Mouse (Mus musculus) layer of hippocampus, postnatal 10 days (tissue): Measurements from ENCODE around the gene Depdc5. TPM values are rescaled to one million over a fixed set of nuclear protein-coding genes. Genes with fewer than 3 reads are reported as not detected.
"Not testable (repeated sequence)": the region's sequence is repeated elsewhere in the genome, so short reads cannot be mapped to it uniquely, and the experiment has no call there.

Experiments
- DNase-seq, 2 experiments: peaks; one replicate each; pipeline ENCODE4 v3.0.0; 2021; ENCODE audit warnings: low spot score in 2 of 2
- total RNA-seq, 2 experiments: library from RNA; stranded (reverse); gene quantifications; 2 replicates each; pipeline ENCODE4 v1.2.3; 2021

Gene Depdc5
- total RNA-seq, 2 experiments from 2014 or later, result 47.0 to 60.7 TPM

DNA sequence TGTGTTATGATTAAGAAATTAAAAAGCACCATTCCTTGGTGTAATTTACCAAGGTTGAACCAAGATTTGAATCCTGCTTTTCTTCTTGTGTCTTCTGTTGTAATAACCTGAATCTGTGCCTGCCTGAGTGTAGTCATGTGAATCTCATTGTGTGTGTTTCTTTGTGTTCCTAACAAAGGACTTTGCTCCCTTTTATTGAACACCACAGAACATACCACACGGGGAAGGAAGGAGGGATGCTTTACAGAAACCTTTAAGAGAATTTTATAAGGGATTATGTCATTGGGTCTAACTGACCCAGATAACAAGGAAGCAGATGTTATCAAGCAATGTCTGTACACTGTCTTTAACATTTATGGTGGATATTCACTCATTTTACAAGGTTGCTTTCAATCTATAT, 44.0 kb downstream of the Depdc5 start:
- no peak for DNase-seq

DNA sequence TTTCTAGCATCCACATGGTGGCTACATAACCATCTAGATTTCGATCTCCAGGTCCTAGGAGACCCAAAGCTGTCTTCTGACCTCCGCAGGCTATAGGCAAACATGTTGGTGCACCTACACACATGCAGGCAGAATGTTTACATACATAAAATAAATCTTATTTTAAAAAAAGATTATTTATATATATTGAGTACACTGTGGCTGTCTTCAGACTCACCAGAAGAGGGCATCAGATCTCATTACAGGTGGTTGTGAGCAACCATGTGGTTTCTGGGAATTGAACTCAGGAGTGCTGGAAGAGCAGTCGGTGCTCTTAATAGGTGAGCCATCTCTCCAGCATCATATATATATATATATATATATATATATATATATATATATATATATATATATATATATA, 50.6 kb downstream of the Depdc5 start:
- DNase-seq, result no peak

DNA sequence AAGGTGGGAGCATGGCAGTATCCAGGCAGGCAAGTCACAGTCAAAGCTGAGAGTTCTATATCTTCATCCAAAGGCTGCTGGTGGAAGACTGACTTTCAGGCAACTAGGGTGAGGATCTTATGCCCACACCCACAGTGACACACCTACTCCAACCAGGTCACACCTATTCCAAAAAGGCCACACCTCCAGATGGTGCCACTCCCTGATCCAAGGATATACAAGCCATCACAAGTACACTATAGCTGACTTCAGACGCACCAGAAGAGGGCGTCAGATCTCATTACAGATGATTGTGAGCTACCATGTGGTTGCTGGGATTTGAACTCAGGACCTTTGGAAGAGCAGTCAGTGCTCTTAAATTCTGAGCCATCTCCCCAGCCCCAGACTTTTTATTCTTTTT, 55.8 kb downstream of the Depdc5 start:
- DNase-seq, result not testable (repeated sequence)

DNA sequence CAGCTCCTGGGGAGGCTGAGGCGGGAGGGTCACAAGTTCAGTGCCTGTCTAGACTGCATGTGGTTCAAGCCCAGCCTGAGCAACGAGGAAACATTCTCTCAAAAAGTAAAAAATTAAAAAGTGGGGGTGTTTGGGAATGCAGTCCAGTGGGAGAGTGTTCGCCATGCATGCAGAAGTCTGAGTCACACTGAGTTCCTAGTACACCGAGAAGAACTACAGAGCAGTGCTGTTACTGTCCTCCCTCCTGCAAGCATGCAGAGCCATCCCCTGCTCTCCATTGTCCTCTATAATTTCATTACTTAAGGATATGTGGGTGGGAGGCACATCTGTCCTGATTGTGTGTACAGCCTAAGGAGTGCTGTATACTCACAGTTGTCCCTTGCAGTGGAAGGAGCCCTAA, 59.4 kb downstream of the Depdc5 start:
- DNase-seq, result no peak

DNA sequence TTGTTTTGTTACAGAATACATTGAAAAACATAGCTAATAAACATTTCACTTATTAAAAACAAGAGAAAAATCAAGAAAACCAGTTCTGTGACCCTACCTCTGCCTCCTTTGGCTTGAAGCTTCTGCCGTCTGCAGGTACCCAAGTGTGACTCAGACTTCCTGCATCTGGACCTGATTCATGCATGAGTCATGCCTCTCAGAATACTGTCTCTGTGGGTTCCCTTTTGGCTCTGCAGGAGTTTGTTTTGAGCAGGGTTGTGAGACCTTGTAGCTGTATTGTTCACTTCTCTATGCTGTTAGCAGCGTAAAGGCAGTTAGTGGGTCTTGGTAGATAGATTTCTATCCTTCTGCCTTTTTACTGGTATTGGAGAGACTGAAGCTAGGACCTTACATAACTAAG, 67.3 kb downstream of the Depdc5 start:
- DNase-seq, result no peak

DNA sequence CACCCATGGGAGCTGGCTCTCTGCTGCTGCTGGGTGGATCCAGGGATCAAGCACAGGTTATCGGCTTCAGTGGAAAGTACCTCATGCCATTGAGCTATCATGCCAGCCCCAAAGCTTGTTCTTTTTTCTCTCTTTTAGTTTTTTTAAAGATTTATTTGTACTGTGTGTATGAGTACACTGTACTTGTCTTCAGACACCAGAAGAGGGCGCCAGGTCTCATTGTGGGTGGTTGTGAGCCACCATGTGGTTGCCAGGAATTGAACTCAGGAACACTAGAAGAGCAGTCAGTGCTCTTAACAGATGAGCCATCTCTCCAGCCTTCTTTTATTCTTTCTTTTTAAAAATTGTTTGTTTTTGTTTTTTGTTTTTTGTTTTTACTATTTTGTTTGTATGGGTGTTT, 71.2 kb downstream of the Depdc5 start:
- DNase-seq, result no peak

DNA sequence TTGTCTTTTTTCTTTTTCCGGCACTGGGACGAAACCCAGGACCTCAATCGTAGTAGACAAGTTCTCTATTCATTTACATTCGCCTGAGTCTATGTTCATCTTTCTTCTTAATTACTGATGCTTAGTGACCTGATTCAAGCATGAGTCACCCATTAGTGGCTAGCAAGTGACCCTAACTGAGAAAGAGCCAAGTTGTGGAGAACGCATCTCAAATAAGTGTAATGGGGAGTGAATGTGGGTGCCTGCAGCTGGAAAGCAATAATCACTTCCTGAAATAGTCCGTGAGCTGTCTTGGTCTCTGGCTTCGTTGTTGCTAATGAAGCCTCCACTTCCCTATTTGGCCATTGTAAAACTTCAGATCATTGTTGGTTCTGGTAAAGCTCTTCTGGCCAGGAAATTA, 77.1 kb downstream of the Depdc5 start:
- no peak for DNase-seq

DNA sequence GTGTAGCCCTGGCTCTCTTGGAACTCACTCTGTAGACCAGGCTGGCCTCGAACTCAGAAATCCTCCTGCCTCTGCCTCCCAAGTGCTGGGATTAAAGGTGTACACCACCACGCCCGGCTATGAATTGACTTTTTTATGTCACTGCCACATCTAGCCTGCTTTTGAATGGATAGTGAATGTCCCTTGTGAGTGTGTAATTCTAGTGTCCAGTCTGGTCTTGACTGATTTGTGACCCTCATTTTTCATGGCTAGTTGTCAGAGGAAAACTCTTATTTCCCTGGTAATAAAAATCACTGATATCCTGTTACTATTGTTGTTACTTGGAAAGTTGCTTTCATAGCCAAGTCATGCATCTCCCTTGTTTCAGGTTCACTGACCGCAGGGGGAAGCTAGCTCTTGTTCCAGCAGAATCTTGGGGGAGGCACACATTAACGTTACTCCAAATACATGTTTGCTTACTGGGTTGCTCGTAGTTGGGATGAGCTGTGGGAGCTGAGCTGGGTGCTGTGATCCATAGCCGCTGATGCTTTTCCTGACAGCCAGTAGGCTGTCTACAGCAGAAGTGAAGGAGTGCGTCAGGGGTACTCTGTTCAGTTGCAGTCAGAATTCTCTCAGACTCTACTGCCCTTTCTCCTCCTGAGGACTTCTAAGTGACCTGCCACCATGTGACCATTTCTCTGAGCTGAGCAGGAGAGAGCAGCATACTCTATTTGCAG, 77.9 kb downstream of the Depdc5 start:
- no peak for DNase-seq

DNA sequence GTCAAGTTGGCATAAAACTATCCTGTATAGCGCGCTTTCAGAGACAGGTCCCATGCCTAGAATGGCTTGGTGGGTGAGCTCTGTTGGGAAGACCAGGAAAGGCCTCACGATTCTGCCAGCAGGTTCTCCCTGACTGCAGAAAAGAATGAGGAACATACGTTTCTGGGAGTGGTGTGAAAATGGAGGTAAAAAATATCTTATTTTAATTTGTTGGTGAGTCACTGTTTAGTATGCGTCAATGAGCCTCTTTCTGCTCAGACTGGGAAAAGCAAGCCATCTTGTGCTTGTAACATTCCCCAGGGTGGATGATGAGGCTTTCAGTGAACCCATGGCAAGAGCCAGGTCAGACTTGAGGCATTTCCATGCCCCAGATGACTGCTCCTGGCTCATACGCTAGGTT, 86.6 kb downstream of the Depdc5 start:
- DNase-seq, result no peak

DNA sequence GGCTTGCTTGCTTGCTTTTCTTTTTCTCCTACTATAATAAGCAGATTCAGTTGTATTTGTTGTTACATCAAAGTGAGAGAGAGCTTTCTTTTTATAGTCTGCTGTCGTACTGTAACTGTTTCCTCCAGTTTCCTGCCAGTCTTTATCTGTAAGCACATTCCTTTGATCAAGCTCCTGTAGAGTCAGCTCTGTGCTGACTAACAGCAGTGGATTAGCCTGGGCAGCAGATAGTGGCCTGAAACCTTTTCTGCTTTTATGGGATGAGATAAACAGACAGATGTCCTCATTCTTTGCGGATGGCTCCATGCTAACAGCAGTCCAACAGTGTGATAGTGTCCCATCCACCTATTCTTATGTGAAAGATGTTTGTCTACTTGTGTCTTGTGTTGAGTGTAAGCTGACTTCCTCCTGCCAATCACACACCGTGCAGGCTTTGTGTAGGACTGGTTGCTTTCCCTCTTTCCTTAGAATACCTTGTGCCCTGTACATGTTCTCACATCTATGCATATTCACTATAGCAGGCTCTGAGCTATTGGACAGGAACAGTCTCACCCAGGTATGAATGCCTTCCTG, 87.3 kb downstream of the Depdc5 start:
- no peak for DNase-seq

DNA sequence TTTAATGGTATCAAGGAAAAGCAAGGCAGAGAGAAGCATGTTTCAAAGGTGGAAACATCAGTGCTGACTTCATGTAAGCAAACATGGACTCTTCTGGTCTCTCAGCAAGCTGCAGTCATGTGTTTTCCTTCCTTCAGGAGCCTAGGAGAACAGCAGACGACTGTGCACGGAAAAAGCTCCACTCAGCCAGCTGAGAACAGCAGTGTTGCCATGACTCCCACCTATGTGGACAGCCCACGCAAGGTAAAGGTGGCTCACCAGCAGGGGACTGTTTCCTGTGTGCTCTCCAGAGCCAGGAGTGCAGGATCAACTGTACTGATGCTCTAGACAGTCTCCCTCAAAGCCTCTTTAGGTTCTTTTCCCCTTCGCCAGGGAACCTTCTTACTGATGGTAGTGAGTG, 92.2 kb downstream of the Depdc5 start:
- DNase-seq, result no peak

DNA sequence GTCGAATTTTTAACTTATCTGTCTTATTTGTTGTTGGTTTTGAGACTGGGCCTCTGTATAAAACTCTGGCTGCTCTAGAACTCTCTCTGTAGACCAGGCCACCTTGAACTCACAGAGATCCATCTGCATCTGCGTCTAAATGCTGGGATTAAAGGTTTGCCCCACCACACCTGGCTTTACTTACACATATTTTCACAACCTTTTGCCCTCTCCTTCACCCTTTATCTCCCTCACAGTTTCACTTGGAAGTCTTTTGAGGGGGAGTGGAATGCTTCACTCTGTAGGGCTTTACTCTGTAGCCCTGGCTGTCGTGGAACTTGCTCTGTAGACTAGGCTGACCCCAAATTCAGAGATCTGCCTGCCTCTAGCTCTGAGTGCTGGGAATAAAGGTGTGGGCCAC, 98.1 kb downstream of the Depdc5 start:
- no peak for DNase-seq

DNA sequence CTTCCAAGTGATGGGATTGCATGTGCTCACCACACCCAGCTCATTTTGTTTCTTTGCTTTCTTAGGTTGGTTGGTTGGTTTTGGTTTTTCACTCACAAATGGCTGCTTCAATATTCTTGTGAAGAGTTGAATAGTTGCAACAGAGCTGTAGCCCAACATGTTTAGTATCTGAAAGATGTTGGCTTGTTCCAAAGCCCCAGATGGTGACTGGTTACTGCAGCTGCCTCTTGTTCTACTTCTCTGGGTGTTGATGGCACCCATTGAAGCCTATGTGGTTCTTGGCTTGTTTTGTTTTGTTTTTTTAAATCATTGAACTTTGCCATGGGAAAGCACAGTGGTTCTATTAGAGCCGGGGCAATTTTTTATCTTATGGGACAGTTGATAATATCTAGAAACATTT, 99.1 kb downstream of the Depdc5 start:
- DNase-seq, result no peak

DNA sequence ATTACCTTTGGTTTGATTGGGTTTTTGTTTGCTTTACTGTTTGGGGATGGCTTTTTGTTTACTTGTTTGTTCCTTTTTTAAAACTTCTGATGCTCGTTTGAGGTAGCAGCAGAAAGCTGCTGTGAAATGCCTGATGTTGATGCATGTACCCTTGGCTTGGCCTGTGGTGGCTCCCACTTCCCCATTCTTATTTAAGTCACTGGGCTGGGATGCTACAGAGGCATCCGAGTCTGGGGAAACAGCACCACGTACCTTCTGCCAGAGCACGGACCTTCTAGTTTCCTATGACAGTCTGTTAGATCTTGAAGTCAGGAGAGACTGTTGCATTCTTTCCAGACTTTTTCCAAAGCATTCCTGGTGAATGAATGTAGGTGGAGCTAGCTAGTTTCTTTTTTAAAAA, 113.0 kb downstream of the Depdc5 start:
- no peak for DNase-seq

DNA sequence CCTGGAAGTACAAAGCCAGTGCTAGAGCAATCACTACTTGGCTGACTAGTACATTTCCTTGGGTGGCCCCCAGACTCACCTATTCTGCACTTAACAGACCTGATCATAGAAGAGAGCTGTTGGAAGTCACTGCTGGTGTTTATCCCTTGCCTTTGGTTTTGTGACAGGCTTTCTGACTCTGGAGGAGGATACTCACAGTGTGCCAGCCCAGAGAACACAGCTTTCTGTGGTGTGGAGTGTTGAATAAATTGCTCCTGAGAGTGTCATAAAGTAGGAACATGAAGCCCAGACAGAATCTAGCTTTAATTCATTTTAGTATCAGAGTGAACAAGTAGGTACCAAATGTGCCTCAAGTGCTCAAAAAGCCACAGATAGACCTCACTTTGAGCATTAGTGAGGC, 113.7 kb downstream of the Depdc5 start:
- no peak for DNase-seq

DNA sequence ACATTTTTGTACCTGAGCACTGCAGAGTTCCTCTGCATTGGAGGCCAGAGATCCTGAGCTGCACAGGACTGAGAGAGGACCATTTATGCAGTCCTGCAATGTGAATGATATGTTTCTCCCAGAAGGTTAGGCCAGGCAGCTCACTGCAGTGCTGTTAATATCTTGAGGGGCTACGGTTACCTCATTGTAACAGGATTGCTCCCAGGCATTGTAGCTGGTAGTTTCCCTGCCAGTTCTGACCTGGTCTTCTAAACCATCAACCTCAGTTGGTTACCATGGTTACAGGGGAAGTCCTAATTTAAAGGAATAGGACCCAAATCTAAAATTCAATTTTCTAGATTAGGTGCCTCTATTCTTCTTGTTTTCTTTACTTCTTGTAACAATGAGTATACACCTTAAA, 121.9 kb downstream of the Depdc5 start:
- DNase-seq, result no peak

DNA sequence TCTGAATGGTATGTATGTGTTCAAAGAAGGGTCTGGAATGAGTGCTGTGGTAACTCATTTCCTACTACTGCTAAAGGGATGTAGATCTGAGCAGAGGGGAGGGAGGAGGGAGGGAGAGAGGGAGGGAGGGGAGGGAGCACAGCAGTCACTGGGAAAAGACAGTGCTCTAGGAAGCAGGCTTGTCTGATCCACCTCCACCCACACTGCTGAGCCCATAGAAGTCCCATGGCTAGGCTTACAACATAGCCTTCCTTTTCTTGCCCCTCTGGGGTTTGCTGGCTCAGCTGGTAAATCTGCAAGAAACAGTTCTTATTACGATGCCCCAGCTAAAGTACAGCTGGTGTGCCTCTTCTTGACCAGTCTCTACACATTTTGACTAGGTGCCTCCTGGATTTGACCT, 124.4 kb downstream of the Depdc5 start:
- no peak for DNase-seq

DNA sequence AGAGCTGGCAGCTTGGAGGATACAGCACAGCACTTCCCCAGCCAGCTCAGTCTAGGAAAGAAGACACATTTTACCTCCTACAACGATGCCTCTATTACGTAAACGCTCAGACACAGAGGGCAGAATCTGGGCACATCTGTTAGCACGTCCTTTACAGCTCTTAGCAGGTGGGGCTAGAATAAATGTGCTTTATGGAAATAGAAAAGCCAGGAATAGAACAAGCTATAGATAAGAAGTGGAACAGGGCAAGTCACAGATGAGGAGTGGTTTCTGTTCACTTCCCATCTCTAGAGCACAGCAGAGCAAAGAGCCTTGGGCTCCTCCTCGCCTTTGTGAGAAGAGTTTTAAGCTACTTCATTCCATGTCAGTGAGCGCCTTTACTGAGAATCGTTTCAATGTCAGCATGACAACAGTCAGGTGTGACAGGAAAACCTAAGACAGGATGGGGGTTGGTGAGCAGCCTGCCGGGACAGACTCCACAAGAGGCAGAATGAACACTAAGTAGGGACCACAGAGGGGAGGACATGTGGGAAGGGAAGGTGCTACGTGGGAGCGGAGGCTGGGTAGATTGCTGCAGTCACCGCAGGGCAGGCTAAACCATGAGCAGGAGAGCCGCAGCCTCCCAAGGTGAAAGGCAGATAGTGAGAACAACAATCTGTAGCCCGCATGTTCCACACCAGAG, 126.6 kb downstream of the Depdc5 start:
- DNase-seq, result peak in 1 of 2 experiments; percentile 15

DNA sequence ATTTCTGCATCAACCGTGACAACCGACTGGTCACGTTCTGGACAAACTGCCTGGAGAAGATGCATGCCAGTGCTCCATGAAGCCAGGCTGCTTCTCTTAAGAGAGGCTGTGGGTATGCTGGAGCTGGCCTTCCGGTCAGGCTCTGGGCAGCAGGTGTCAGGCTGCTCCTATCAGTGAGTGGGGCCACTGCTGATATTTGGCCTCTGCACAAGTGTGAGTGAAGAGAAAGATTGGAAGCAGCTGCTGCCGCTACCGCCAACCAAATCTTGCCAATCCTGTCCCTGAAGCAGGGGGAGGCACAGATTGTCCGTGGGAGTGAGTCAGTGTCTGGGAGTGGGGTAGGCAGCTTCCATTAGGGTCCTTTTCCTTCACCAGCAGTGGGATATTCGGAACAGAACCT, 127.7 kb downstream of the Depdc5 start:
- DNase-seq, result peak; percentile 70 to 72

DNA sequence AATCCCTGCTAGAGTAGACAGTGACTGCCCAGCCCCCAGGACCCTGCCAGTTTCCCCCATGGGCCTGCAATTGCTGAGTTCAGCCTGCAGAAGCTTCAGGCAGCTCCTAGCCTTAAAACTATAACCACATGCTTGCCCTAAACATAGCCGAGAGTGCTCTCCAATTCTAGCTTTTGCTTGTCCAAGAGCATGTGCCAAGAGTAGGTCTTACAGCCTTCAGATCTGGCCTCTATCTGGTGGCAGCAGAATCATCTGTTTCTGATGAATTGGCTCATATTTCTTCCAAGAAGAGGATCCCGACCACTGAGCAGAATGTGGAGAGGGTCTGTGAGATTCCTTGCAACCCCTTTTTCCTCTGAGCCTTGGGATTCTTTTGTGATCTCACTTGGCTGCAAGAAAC, 131.0 kb downstream of the Depdc5 start:
- DNase-seq, result no peak

DNA sequence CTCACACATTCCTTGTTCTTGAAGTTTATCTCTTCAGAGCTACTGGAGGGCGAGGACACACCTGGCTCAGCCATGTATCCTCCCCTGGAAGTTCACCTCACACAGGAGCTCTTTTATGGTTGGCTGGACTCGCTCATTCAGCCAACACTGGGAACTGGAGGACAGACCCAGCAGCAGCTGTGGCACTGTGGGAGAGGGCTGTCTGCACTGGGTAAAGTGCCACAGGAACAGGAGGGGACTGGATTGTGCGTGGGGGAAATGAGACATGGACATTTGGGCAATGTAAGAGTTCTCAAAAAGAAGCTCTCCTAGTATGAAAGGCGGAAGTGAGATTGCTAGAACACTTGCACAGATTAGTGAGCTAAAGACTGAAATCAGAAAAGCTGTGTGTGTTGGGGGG, 132.3 kb downstream of the Depdc5 start:
- DNase-seq, result peak in 1 of 2 experiments; percentile 34

DNA sequence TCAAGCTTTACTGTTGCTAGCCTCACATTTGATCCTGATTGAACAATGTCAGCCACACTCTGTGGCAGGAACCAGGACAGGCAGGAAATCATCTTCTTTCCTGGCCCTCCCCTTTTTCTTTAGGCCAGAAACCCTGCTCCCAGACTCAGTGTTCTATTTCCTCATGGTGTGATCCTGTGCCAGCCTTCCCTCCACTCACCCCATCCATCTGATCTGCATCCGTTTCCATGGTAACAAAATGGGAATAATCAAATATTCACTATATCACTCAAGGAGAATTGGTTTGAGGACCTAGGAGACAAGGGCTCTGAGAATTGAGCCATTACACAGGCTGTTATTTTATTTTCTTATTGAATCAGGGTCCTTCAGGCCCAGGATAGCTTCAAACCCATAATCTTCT, 133.1 kb downstream of the Depdc5 start:
- DNase-seq, result no peak

DNA sequence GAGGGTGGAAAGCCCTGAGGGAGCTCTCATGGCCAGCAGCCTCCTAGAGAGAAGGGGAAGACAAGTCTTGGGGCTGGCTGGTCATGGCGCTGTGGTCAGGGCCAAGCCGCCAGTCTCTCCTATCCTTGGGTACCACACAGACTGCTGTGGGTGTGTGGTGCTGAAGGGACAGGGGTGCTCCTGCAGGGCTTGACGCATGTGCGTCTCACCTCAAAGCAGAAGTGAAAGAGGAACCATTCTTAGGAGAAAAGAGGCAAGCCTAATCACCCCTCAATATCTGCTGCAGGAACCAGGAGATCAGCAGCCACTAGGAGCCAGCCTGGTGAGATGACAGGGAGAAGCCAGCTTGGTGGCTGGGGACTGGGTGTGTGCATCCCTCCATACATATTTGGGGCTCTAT, 134.2 kb downstream of the Depdc5 start:
- peak in 1 of 2 experiments; percentile 34 for DNase-seq
